Mouse (Mus musculus) lung, adult 2 months (tissue): Measurements from ENCODE around the gene E4f1.

Experiments used
- CTCF ChIP-seq: fragments of 200-500 bp; IDR thresholded peaks from 2 replicates; pipeline ENCODE4 v1.5.1; 2011; ENCODE audit warnings: mild to moderate bottlenecking, low read length, control low read depth; ENCODE audit not compliant: insufficient read depth
- POLR2A ChIP-seq: fragments of 200-500 bp; IDR thresholded peaks from 2 replicates; pipeline ENCODE4 v1.6.1; 2011; ENCODE audit warnings: low read depth, mild to moderate bottlenecking, control low read depth, low read length, borderline replicate concordance; ENCODE audit errors: extremely low read depth

DNA sequence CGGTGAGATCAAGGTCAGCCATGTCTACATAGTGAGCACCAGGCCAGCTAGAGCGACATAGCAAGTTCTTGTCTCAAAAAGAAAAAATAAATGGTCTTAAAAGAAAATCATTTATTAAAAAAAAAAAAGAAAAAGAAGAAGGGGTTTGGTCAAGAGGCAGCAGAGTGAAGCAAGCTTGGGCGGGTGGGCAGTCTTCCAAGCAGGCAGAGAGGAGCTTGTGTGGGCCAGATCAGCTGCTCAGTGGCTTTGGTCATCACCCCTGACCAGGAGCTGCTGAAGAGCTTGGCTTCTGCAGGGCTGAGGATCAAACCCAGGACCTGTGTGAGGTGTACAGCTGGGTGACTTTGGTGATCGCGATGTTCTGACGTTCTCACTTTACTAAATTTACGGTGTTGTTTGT, 75.7 kb downstream of the E4f1 start:
- TF ChIP-seq CTCF (no peak), POLR2A (no peak)
